Mouse (Mus musculus) kidney, embryonic 14.5 days (tissue): Measurements from ENCODE around the gene Hjurp. TPM values are rescaled to one million over a fixed set of nuclear protein-coding genes. Genes with fewer than 3 reads are reported as not detected.
"Not testable (repeated sequence)": the region's sequence is repeated elsewhere in the genome, so short reads cannot be mapped to it uniquely, and the experiment has no call there.

Experiments used
- ATAC-seq: fragments of 200-750 bp; cut with Nextera tagmentation; 2 replicates; pipeline ENCODE4 v1.8.0; 2017; ENCODE audit warnings: moderate number of reproducible peaks, mild to moderate bottlenecking, moderate TSS enrichment, moderate library complexity; ENCODE audit not compliant: low FRiP score, low TSS enrichment
- H3K27ac ChIP-seq: fragments of 300-500 bp; sonication (generic); 2 replicates; pipeline ENCODE4 v1.5.1; 2014; ENCODE audit warnings: low read depth, mild to moderate bottlenecking, low read length, moderate library complexity, mixed read lengths
- H3K27me3 ChIP-seq: fragments of 300-500 bp; sonication (generic); 2 replicates; pipeline ENCODE4 v1.6.1; 2014; ENCODE audit warnings: mild to moderate bottlenecking, low read length; ENCODE audit not compliant: control insufficient read depth, insufficient read depth
- H3K36me3 ChIP-seq: fragments of 300-500 bp; sonication (generic); 2 replicates; pipeline ENCODE4 v1.6.1; 2014; ENCODE audit warnings: low read length, mixed read lengths; ENCODE audit not compliant: control insufficient read depth, insufficient read depth
- H3K4me1 ChIP-seq: fragments of 300-500 bp; sonication (generic); 2 replicates; pipeline ENCODE4 v1.6.1; 2014; ENCODE audit warnings: low read length, mixed read lengths; ENCODE audit not compliant: control insufficient read depth, insufficient read depth
- H3K4me2 ChIP-seq: fragments of 300-500 bp; sonication (generic); replicated peaks from 2 replicates; pipeline ENCODE4 v1.6.1; 2014; ENCODE audit warnings: low read depth, mild to moderate bottlenecking, low read length
- H3K4me3 ChIP-seq: fragments of 300-500 bp; sonication (generic); 2 replicates; pipeline ENCODE4 v1.5.1; 2014; ENCODE audit warnings: mild to moderate bottlenecking, low read length
- H3K9ac ChIP-seq: fragments of 300-500 bp; sonication (generic); 2 replicates; pipeline ENCODE4 v1.6.1; 2014; ENCODE audit warnings: low read depth, mild to moderate bottlenecking, low read length, moderate library complexity
- H3K9me3 ChIP-seq: fragments of 300-500 bp; sonication (generic); 2 replicates; pipeline ENCODE4 v1.6.1; 2016; ENCODE audit warnings: low read length; ENCODE audit not compliant: control insufficient read depth
- WGBS: fragments of 180-500 bp; shearing (Covaris S2); extraction: QIAGEN DNeasy Blood & Tissue Kit; methylation state at CpG from one replicate; pipeline ENCODE4 v1.1.7; 2014; 5-methylcytosine and 5-hydroxymethylcytosine counted together
- polyA plus RNA-seq: library from polyadenylated mRNA; unstranded; fragments of >200 nt; fragmentation: Nextera tagmentation; extraction: Ambion mirVana; gene quantifications from 2 replicates; pipeline ENCODE4 v1.2.1, GENCODE M21; 2014

Hjurp gene
- polyA plus RNA-seq, 1 experiment from 2014 or later, result 175 TPM

- Histone ChIP-seq H3K27me3 (no peaks in the 10 kb centered on the region), H3K4me3 (no peak overlapping the region), H3K4me1 (no peaks in the 10 kb centered on the region), H3K9ac (no peak overlapping the region), H3K4me2 (no peak overlapping the region), H3K27ac (no peak overlapping the region), H3K9me3 (peaks cover 70% of the 10 kb centered on the region), H3K36me3 (no peaks in the 10 kb centered on the region)
- no peak for ATAC-seq
- WGBS, result 59% methylated on average over 2 of the region's 2 CpGs
These were observed 50.0 kb downstream of the Hjurp start for GRCm38 (mm10) chr1:88227482-88227881.

GRCm38 (mm10) chr1:88226670-88227379 lies 50.6 kb downstream of the Hjurp start, which contains the start of gene Mroh2a:
Gene Mroh2a (plus strand): TSS chr1:88226986.
- Histone ChIP-seq H3K9me3 (peaks cover 68% of the 10 kb centered on the region), H3K4me2 (no peak within 1 kb of the TSS), H3K36me3 (no peaks in the 10 kb centered on the region), H3K4me3 (no peak within 1 kb of the TSS), H3K4me1 (no peaks in the 10 kb centered on the region), H3K9ac (no peak within 1 kb of the TSS), H3K27me3 (no peaks in the 10 kb centered on the region), H3K27ac (no peak within 1 kb of the TSS)
- no peak for ATAC-seq
- WGBS, result 55% methylated on average over 5 of the region's 5 CpGs

DNA sequence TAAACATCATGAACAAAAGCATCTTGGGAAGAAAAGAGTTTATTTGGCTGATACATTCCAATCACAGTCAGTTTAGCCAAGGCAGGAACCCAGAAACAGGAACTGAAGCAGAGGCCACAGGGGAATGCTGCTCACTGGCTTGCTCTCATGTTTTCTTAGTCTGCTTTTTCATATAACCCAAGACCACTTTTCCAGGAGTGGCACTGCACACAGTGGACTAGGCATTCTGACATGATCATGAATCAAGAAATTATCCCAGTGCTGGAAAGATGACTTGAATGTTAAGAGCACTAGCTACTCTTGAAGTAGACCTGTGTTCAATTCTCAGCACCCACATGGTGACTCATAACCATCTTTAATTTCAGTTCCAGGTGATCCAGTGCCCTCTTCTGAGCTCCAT lies 51.7 kb downstream of the Hjurp start:
- Histone ChIP-seq H3K4me3 (no peak overlapping the region), H3K27me3 (no peaks in the 10 kb centered on the region), H3K36me3 (no peaks in the 10 kb centered on the region), H3K4me1 (no peaks in the 10 kb centered on the region), H3K9ac (no peak overlapping the region), H3K4me2 (no peak overlapping the region), H3K9me3 (peaks cover 57% of the 10 kb centered on the region), H3K27ac (no peak overlapping the region)
- no peak for ATAC-seq

DNA sequence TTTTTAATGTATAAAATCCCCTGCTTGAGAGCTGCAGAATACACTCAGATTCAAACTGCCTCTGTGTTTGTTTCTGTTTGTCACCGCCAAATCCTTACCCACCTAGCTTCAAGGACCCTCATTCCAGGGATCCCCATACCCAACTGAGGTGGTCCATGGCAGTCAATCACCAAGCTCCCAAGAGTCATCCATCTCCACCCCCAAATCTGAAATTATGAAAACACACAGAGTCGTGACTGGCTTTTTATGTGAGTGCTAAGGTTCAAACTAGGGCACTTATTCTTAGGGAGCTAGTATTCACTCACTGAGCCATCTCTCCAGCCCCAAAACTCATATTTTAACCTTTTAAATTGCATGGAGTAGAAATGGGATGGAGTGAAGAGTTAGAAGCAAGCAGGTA lies 52.1 kb downstream of the Hjurp start:
- H3K4me1 ChIP-seq, H3K36me3 ChIP-seq, H3K4me2 ChIP-seq, ATAC-seq, H3K4me3 ChIP-seq, H3K9ac ChIP-seq, H3K27me3 ChIP-seq, H3K27ac ChIP-seq: not testable (repeated sequence)
- 44% methylated on average over 2 of the region's 2 CpGs for WGBS
- H3K9me3 ChIP-seq, result peaks cover 52% of the 10 kb centered on the region

DNA sequence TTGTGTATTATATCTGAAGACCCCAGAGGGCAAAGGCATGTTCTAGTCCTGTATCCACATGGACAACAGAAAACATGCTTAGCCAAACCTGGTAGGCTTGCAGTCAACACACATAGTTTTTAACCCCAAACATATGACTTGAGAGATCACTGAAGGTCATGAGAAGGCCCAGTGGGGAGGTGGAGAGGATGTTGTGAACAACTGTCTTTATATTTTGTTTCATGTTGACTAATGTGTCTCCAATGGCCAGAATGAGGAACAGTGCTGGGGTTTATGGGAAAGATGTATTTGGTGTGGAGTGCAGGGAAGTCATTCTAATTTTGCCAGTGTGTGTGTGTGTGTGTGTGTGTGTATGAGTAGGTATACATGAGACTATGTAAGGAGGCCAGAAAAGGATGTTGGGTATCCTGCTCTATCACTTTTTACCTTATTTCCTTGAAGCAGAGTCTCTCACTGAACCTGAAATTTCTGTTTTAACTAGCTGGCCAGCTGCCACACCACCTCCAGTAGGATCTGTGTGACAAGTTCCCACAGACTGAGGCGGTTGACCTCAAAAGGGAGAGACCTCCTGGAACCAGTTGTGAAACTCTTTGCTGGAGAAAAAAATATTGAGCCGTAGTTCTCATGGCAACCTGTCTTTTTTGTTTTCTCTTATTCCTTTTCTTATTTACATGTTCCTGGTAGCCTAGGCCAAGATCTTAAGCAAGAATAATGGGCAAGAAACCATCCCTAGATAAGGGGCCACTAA lies 53.2 kb downstream of the Hjurp start:
- Histone ChIP-seq H3K4me3 (no peak overlapping the region), H3K36me3 (no peaks in the 10 kb centered on the region), H3K4me1 (no peaks in the 10 kb centered on the region), H3K27ac (no peak overlapping the region), H3K27me3 (no peaks in the 10 kb centered on the region), H3K9me3 (peaks cover 43% of the 10 kb centered on the region), H3K4me2 (no peak overlapping the region), H3K9ac (no peak overlapping the region)
- 71% methylated on average over 2 of the region's 2 CpGs for WGBS
- no peak for ATAC-seq

- WGBS, result 65% methylated on average over 1 of the region's 1 CpGs
- no peaks in the 10 kb centered on the region for H3K4me1 ChIP-seq
- peaks cover 37% of the 10 kb centered on the region for H3K9me3 ChIP-seq
- no peak for ATAC-seq
- H3K36me3 ChIP-seq, result no peaks in the 10 kb centered on the region
- no peak overlapping the region for H3K4me3 ChIP-seq
- H3K27ac ChIP-seq, result no peak overlapping the region
- no peak overlapping the region for H3K9ac ChIP-seq
- no peak overlapping the region for H3K4me2 ChIP-seq
- no peaks in the 10 kb centered on the region for H3K27me3 ChIP-seq
These were observed 53.8 kb downstream of the Hjurp start for GRCm38 (mm10) chr1:88223591-88223990.

GRCm38 (mm10) chr1:88223011-88223515 lies 54.4 kb downstream of the Hjurp start:
- H3K4me1 ChIP-seq, H3K27me3 ChIP-seq, H3K9ac ChIP-seq, H3K27ac ChIP-seq, H3K4me2 ChIP-seq, H3K36me3 ChIP-seq, H3K4me3 ChIP-seq, ATAC-seq: not testable (repeated sequence)
- H3K9me3 ChIP-seq, result peaks cover 31% of the 10 kb centered on the region

- Histone ChIP-seq H3K36me3 (no peaks in the 10 kb centered on the region), H3K27me3 (no peaks in the 10 kb centered on the region), H3K27ac (no peak overlapping the region), H3K9me3 (peaks cover 28% of the 10 kb centered on the region), H3K9ac (no peak overlapping the region), H3K4me2 (no peak overlapping the region), H3K4me1 (no peaks in the 10 kb centered on the region), H3K4me3 (no peak overlapping the region)
- no peak for ATAC-seq
- WGBS, result 55% methylated on average over 2 of the region's 2 CpGs
These were observed 55.2 kb downstream of the Hjurp start for GRCm38 (mm10) chr1:88222216-88222615.

DNA sequence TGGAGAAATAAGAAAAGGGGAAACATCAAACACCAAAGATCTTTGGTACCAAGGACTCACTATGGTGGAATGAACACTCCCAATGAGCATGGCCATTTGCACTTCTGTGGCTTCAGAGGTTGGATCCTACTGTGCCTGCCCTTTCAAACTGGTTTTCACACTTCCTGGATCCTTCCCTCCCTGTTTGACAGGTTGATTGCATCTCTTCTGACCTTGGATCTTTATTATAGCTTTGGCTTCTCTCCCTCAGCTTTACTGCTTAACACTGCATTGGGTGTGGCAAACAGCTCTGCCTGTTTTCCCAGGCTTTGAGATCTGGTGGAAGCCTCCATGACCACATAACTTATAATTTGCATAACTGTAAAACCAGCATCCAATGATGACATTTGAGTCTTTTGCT lies 57.1 kb downstream of the Hjurp start:
- no peak overlapping the region for H3K4me3 ChIP-seq
- H3K27me3 ChIP-seq, result no peaks in the 10 kb centered on the region
- no peaks in the 10 kb centered on the region for H3K36me3 ChIP-seq
- peaks cover 26% of the 10 kb centered on the region for H3K9me3 ChIP-seq
- ATAC-seq, result no peak
- H3K27ac ChIP-seq, result no peak overlapping the region
- H3K4me2 ChIP-seq, result no peak overlapping the region
- no peaks in the 10 kb centered on the region for H3K4me1 ChIP-seq
- H3K9ac ChIP-seq, result no peak overlapping the region
